Mouse (Mus musculus): ENCODE measurements around the gene Zic1. TPM values are rescaled to one million over a fixed set of nuclear protein-coding genes. Genes with fewer than 3 reads are reported as not detected.

Gene Zic1
- polyA plus RNA-seq, 1 experiment from 2014 or later, result 15.1 TPM

GRCm38 (mm10) chr9:91382471-91383255, 17.1 kb upstream of the Zic1 start:
- H3K4me1 ChIP-seq, result peaks cover 53% of the 10 kb centered on the region
- WGBS, result 5% methylated on average over 24 of the region's 24 CpGs
- peak overlapping the region; percentile 94 for H3K27ac ChIP-seq
- H3K4me3 ChIP-seq, result peak overlapping the region; percentile 50
- no peaks in the 10 kb centered on the region for H3K36me3 ChIP-seq (ENCODE audit: poor library complexity, severe bottlenecking)
- H3K9ac ChIP-seq, result peak overlapping the region; percentile 69
- ATAC-seq, result no peak
- H3K9me3 ChIP-seq (replicated peaks), result no peaks in the 10 kb centered on the region
- peaks cover 94% of the 10 kb centered on the region for H3K27me3 ChIP-seq
- H3K4me2 ChIP-seq, result peak overlapping the region; percentile 69

- peaks cover 47% of the 10 kb centered on the region for H3K4me1 ChIP-seq
Observed at GRCm38 (mm10) chr9:91382111-91382379, 16.4 kb upstream of the Zic1 start.

GRCm38 (mm10) chr9:91381284-91382110, 15.9 kb upstream of the Zic1 start:
- Histone ChIP-seq H3K27ac (peak overlapping the region; percentile 94), H3K9ac (peak overlapping the region; percentile 69), H3K27me3 (peaks cover 95% of the 10 kb centered on the region), H3K9me3 (replicated peaks) (no peaks in the 10 kb centered on the region), H3K4me1 (peaks cover 44% of the 10 kb centered on the region), H3K4me3 (peak overlapping the region; percentile 50), H3K36me3 (ENCODE audit: poor library complexity, severe bottlenecking) (no peaks in the 10 kb centered on the region), H3K4me2 (peak overlapping the region; percentile 69)
- ATAC-seq, result peak; percentile 46
- under 1% methylated on average over 68 of the region's 76 CpGs for WGBS

More at GRCm38 (mm10) chr9:91382111-91382379, 16.4 kb upstream of the Zic1 start:
- Histone ChIP-seq H3K9me3 (replicated peaks) (no peaks in the 10 kb centered on the region), H3K36me3 (ENCODE audit: poor library complexity, severe bottlenecking) (no peaks in the 10 kb centered on the region), H3K27me3 (peaks cover 94% of the 10 kb centered on the region), H3K9ac (peak overlapping the region; percentile 69), H3K4me3 (peak overlapping the region; percentile 50), H3K27ac (peak overlapping the region; percentile 94), H3K4me2 (peak overlapping the region; percentile 69)
- 5% methylated on average over 2 of the region's 2 CpGs for WGBS
- no peak for ATAC-seq

- Histone ChIP-seq H3K9ac (peak overlapping the region; percentile 69), H3K4me2 (peak overlapping the region; percentile 69), H3K36me3 (ENCODE audit: poor library complexity, severe bottlenecking) (no peaks in the 10 kb centered on the region), H3K4me3 (peak overlapping the region; percentile 50), H3K9me3 (replicated peaks) (no peaks in the 10 kb centered on the region), H3K4me1 (peaks cover 41% of the 10 kb centered on the region), H3K27me3 (peaks cover 95% of the 10 kb centered on the region), H3K27ac (peak overlapping the region; percentile 94)
- WGBS, result 0% methylated on average over 9 of the region's 9 CpGs
- no peak for ATAC-seq
Observed at GRCm38 (mm10) chr9:91380458-91380914, 14.9 kb upstream of the Zic1 start.

- 2% methylated on average over 10 of the region's 10 CpGs for WGBS
- peak overlapping the region; percentile 69 for H3K9ac ChIP-seq
- H3K4me3 ChIP-seq, result peak overlapping the region; percentile 50
Observed at GRCm38 (mm10) chr9:91379781-91380457, 14.3 kb upstream of the Zic1 start.

GRCm38 (mm10) chr9:91379300-91379635, 13.7 kb upstream of the Zic1 start:
- H3K4me3 ChIP-seq, result peak overlapping the region; percentile 50
- peaks cover 94% of the 10 kb centered on the region for H3K27me3 ChIP-seq
- peaks cover 33% of the 10 kb centered on the region for H3K4me1 ChIP-seq
- no peak for ATAC-seq
- H3K9me3 ChIP-seq (replicated peaks), result no peaks in the 10 kb centered on the region
- H3K36me3 ChIP-seq (ENCODE audit: poor library complexity, severe bottlenecking), result no peaks in the 10 kb centered on the region
- peak overlapping the region; percentile 69 for H3K4me2 ChIP-seq
- H3K27ac ChIP-seq, result peak overlapping the region; percentile 94
- 5% methylated on average over 8 of the region's 8 CpGs for WGBS
- peak overlapping the region; percentile 69 for H3K9ac ChIP-seq

More at GRCm38 (mm10) chr9:91379781-91380457, 14.3 kb upstream of the Zic1 start:
- Histone ChIP-seq H3K36me3 (ENCODE audit: poor library complexity, severe bottlenecking) (no peaks in the 10 kb centered on the region), H3K27ac (peak overlapping the region; percentile 94), H3K27me3 (peaks cover 94% of the 10 kb centered on the region), H3K4me1 (peaks cover 38% of the 10 kb centered on the region), H3K9me3 (replicated peaks) (no peaks in the 10 kb centered on the region), H3K4me2 (peak overlapping the region; percentile 69)
- no peak for ATAC-seq

GRCm38 (mm10) chr9:91378411-91379299, 13.0 kb upstream of the Zic1 start:
- peaks cover 94% of the 10 kb centered on the region for H3K27me3 ChIP-seq
- ATAC-seq, result peak; percentile 19
- peaks cover 27% of the 10 kb centered on the region for H3K4me1 ChIP-seq
- peak overlapping the region; percentile 69 for H3K4me2 ChIP-seq
- no peaks in the 10 kb centered on the region for H3K36me3 ChIP-seq (ENCODE audit: poor library complexity, severe bottlenecking)
- WGBS, result 2% methylated on average over 48 of the region's 48 CpGs
- peak overlapping the region; percentile 50 for H3K4me3 ChIP-seq
- H3K27ac ChIP-seq, result peak overlapping the region; percentile 94
- peak overlapping the region; percentile 69 for H3K9ac ChIP-seq
- no peaks in the 10 kb centered on the region for H3K9me3 ChIP-seq (replicated peaks)

- Histone ChIP-seq H3K4me1 (peaks cover 27% of the 10 kb centered on the region), H3K9ac (peak overlapping the region; percentile 69), H3K9me3 (replicated peaks) (no peaks in the 10 kb centered on the region), H3K36me3 (ENCODE audit: poor library complexity, severe bottlenecking) (no peaks in the 10 kb centered on the region), H3K27ac (peak overlapping the region; percentile 94), H3K27me3 (peaks cover 90% of the 10 kb centered on the region), H3K4me3 (peak overlapping the region; percentile 50), H3K4me2 (peak overlapping the region; percentile 69)
- peak; percentile 57; the same call in 1 of the 2 replicates for ATAC-seq
- WGBS, result 0% methylated on average over 15 of the region's 16 CpGs
Observed at GRCm38 (mm10) chr9:91377873-91378150, 12.2 kb upstream of the Zic1 start.

GRCm38 (mm10) chr9:91377036-91377872, 11.6 kb upstream of the Zic1 start:
- Histone ChIP-seq H3K27me3 (peaks cover 90% of the 10 kb centered on the region), H3K36me3 (ENCODE audit: poor library complexity, severe bottlenecking) (no peaks in the 10 kb centered on the region), H3K4me1 (peaks cover 23% of the 10 kb centered on the region), H3K9me3 (replicated peaks) (no peaks in the 10 kb centered on the region), H3K9ac (peak overlapping the region; percentile 40), H3K4me2 (peak overlapping the region; percentile 69), H3K4me3 (peak overlapping the region; percentile 50), H3K27ac (peak overlapping the region; percentile 94)
- ATAC-seq, result peak; percentile 45; the same call in 1 of the 2 replicates
- WGBS, result 4% methylated on average over 14 of the region's 14 CpGs

- H3K36me3 ChIP-seq (ENCODE audit: poor library complexity, severe bottlenecking), result no peaks in the 10 kb centered on the region
- peaks cover 10% of the 10 kb centered on the region for H3K4me1 ChIP-seq
- H3K9ac ChIP-seq, result no peak overlapping the region
- H3K27ac ChIP-seq, result peak overlapping the region; percentile 54; the same call in 1 of the 2 replicates
- no peak overlapping the region for H3K4me3 ChIP-seq
- no peak for ATAC-seq
- H3K9me3 ChIP-seq (replicated peaks), result no peaks in the 10 kb centered on the region
- WGBS, result 15% methylated on average over 4 of the region's 4 CpGs
- peak overlapping the region; percentile 36 for H3K4me2 ChIP-seq
- peaks cover 95% of the 10 kb centered on the region for H3K27me3 ChIP-seq
Observed at GRCm38 (mm10) chr9:91374665-91375064, 9.1 kb upstream of the Zic1 start.

Data from forebrain, embryonic 13.5 days (tissue).